Mouse (Mus musculus): Measurements from ENCODE around the gene Gm42906. TPM values are rescaled to one million over a fixed set of nuclear protein-coding genes. Genes with fewer than 3 reads are reported as not detected.

The Gm42906 gene
- total RNA-seq, 2 experiments from 2014 or later, result not detected

GRCm38 (mm10) chr5:151076917-151077316 is 351.0 kb downstream of the Gm42906 start:
- DNase-seq (ENCODE audit: low spot score in 2 of 2), result no peak

DNA sequence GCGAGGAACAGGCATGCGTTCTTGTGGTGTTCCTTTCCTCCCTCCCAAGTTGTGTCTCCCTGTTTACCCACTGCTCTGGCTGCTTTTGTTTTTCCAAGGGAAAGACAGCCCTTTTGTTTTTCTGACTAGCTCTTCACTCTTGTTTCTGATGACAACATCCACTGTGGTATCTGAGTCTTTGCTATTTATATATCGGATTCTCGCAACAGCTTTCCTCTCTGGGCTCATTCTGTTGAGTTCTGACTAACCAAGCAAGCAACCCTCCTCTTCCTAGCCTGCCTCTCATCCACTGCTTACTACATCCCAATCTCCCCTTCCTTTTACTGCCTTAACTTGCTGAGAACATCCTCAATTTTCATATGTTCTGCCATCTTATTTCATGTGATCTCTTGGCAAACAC is 353.7 kb downstream of the Gm42906 start:
- no peak for DNase-seq (ENCODE audit: low spot score in 2 of 2)

- no peak for DNase-seq (ENCODE audit: low spot score in 2 of 2)
These were observed 356.5 kb downstream of the Gm42906 start for GRCm38 (mm10) chr5:151071430-151071829.

DNA sequence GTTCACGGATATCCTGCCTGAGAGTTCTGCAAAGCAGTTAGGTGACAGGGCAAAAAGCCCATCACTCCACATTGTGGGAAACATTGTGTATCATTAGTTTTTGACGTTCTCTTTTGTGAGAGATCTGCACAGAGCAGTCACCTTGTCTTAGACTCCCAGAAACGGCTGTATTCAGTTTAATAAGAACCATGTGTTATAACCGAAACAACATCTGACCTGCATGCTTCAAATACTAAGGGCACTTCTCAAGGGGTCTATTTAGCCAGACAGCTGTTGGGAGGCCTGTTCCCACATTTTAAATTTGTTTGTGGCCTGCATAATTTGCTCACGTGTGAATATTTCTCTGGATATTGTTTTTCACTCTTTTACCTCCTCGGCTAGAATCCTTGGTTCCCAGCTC is 357.1 kb downstream of the Gm42906 start:
- no peak for DNase-seq (ENCODE audit: low spot score in 2 of 2)

GRCm38 (mm10) chr5:151069569-151069968 is 358.4 kb downstream of the Gm42906 start:
- DNase-seq (ENCODE audit: low spot score in 2 of 2), result no peak

GRCm38 (mm10) chr5:151066016-151066415 is 361.9 kb downstream of the Gm42906 start:
- no peak for DNase-seq (ENCODE audit: low spot score in 2 of 2)

DNA sequence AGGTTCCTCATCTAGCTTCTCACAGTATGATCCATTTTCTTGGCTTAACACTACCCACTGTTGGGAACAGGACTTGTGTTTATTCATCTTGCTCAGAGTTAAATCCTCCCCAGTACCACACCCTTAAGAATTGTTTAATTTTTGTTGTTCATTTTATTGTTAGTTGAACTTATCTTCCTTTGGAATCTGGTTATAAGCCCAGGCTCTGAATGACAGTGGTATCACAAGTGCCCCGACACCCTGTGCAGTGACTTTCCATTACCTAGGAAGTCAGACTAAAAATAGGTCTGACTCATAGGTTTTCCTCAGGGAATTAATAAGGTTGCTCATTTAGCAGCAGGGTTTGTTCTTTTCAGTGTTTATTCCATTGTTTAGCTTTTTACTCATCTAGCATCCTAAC is 362.7 kb downstream of the Gm42906 start:
- no peak for DNase-seq (ENCODE audit: low spot score in 2 of 2)

DNA sequence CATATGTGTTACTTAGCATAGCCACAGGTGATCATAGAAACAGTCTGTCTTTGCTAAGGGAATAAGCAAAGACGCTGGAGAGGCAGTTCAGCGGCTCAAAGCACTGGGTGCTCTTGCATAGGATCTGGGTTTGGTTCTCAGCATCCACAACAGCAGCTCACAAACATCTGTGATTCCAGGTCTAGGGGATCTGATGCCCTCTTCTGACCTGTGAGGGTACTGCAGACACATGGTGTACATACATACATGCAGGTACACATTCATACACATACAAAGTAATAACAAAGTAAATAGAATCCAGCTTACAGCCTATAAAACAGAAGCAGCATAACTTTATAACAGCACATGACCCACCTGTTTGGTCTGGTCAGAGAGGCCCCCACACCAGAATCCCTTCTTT is 366.0 kb downstream of the Gm42906 start:
- DNase-seq (ENCODE audit: low spot score in 2 of 2), result no peak

DNA sequence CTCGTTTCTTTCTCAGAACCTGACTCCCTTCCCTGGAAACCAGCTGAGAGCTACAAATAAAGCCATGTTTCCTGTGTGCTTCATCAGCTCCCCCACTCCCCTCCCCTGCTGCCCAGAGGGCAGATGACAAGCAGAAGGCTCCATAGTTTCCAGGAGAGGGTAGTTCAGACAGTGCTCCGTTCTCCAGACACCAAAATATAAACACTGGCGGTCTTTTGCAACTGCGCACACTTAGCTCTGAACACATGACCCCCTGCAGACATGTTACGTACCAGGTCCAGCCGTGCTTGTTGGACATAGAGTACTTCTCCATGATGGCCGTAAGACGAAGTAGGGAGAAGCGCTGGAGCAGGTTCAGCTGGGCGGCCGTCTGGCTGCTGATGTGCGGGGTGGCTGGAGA is 367.5 kb downstream of the Gm42906 start:
- no peak for DNase-seq (ENCODE audit: low spot score in 2 of 2)

- DNase-seq (ENCODE audit: low spot score in 2 of 2), result no peak
These were observed 368.2 kb downstream of the Gm42906 start for GRCm38 (mm10) chr5:151059772-151060171.

GRCm38 (mm10) chr5:151059352-151059751 is 368.6 kb downstream of the Gm42906 start:
- DNase-seq (ENCODE audit: low spot score in 2 of 2), result no peak

DNA sequence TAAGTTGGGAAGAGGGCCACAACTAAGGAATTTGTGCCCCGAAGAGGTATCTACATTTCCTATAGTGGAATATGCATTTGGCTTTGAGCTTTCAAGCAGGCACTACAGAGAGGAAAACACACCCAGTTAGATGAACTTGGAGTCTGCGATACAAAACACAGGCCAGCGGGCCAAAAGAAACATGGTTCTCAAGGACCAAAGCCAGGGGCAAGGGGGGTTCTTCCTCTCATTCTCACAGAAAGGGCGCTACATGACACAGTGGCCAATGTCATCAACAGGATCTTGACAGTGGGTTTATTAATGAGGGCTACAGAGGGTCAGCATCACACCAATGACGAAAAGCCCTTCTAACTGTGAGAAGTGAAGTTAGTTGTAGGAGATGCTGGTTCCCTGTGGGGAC is 370.2 kb downstream of the Gm42906 start:
- DNase-seq (ENCODE audit: low spot score in 2 of 2), result no peak

GRCm38 (mm10) chr5:151056920-151057294 is 371.1 kb downstream of the Gm42906 start:
- no peak for DNase-seq (ENCODE audit: low spot score in 2 of 2)

GRCm38 (mm10) chr5:151056255-151056919 is 371.6 kb downstream of the Gm42906 start:
- no peak for DNase-seq (ENCODE audit: low spot score in 2 of 2)

- no peak for DNase-seq (ENCODE audit: low spot score in 2 of 2)
These were observed 372.4 kb downstream of the Gm42906 start for GRCm38 (mm10) chr5:151055426-151056090.

DNA sequence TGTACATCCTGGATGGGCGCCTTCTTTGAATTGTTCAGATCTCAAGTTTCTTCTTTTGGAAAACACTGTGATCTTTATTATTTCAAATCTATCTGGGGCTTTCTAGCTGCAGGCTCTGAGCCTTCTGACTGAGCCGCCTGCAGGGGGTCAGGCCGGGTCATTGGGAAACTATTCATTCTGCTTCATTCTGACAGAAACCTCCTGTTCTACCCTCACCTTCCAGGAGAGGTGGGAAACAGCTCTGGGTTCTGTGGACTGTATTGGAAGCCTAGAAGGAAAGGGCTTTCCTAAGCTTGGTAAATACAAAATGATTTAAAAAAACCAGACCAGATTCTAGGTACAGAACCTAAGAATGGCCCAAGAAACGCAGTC is 373.2 kb downstream of the Gm42906 start:
- no peak for DNase-seq (ENCODE audit: low spot score in 2 of 2)

GRCm38 (mm10) chr5:151054100-151054742 is 373.7 kb downstream of the Gm42906 start:
- no peak for DNase-seq (ENCODE audit: low spot score in 2 of 2)

DNA sequence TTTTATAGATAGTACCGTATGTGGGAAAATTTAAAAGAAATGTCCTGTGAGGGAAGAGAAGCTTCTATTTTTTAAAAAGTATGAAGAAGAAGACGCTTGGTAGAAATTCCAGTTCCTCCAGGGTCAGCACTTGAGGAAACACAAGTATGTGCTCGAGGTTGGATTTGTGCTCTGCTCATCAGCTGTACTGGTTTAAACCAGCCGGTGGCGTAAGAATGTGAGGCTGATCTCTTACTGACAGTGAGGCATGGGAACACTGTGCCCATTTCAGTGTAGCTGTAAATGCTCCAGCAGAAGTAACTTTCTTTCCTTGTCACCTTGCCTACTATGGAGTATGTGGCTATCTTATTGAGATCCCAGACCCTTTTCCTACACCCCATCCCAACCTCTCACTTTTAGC is 374.8 kb downstream of the Gm42906 start:
- DNase-seq (ENCODE audit: low spot score in 2 of 2), result no peak

DNA sequence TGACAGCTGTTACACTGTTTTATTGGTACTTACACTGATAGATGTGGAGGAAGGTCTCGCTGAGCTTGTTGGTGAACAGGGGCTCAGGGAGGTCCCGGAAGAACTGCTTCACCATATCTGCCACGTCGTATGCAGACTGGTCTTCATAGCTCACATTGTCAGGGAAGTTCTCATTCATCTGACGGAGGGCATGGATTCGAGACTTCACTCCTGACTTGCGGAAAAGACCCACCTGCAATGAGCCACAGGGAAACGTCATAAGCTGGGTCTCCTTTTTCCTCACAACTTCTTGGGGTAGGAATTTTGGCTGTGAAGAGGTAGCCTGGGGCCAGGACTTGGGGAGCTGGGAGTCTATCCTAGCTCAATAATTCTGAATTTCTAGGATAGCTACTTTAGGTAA is 375.6 kb downstream of the Gm42906 start:
- no peak for DNase-seq (ENCODE audit: low spot score in 2 of 2)

DNA sequence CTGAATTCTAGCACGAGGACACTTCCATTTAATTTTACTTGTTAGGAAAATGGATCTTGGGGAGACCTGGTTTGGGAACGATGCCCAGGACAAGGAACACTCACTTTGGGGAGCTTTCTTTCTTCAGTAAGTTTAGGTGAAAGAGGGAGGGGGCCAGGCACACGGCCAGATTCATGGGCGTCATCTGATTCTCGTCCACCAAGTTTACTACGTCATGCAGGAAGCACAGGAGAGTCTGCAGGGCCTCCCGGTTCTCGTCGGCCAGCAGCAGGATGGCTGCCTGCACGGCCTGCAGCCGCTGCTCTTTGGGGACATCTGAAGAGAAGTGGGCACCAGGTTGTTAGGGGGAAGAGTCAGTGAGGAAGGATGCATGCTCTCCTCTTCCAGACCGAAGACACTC is 380.5 kb downstream of the Gm42906 start:
- no peak for DNase-seq (ENCODE audit: low spot score in 2 of 2)

DNA sequence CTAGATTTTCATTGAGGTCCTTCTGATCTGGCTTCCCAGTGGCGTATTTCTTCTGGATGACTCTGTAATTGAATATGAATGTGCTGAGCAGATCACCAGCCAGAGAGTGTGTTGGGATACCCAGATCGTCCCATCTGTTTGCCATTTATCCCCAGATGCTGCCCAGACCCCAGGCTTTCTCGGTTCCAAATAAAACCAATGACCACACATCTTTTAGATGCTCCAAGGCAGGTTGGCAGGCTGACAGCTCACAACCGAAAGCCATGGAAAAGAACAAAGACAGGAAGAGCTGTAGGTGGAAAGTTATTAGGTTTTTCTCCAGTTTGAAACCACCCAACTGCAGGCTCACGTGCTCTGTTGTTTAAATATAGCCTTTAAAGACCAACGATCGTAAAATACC is 381.0 kb downstream of the Gm42906 start:
- peak in 1 of 2 experiments; percentile 41 for DNase-seq (ENCODE audit: low spot score in 2 of 2)

- no peak for DNase-seq (ENCODE audit: low spot score in 2 of 2)
These were observed 381.8 kb downstream of the Gm42906 start for GRCm38 (mm10) chr5:151046131-151046530.

DNA sequence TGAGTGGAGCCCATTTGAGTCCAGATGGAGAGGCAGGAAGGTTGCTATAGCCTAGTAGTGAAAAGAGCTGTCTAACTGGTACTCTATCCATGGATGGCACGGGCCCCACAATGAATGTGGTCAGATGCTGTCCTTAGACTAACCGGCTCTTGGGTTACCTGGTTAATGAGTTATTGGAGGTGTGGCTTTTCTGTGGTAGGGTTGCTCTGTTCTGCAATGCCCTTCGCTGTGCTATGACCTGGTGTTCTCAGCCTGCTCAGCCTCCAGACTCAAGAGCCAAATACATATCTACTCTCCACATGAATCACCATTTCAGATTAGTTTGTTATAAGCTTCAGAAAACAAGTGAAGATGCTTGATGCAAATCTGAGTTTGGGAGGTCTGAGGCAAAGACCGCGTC is 385.1 kb downstream of the Gm42906 start:
- no peak for DNase-seq (ENCODE audit: low spot score in 2 of 2)
